Mouse (Mus musculus) lung, postnatal 0 days (tissue): ENCODE results near the gene Grid2. TPM values are rescaled to one million over a fixed set of nuclear protein-coding genes. Genes with fewer than 3 reads are reported as not detected.
A peak's percentile ranks its signal among the peaks of the same experiment; 100 is the strongest.

Source experiments
- ATAC-seq: fragments of 200-750 bp; cut with Nextera tagmentation; 2 replicates; pipeline ENCODE4 v1.8.0; 2017; ENCODE audit warnings: moderate library complexity
- DNase-seq: peaks from one replicate; pipeline ENCODE4 v3.0.0-alpha.2; 2016; ENCODE audit warnings: low spot score
- H3K27ac ChIP-seq: fragments of 300-500 bp; sonication (generic); 2 replicates; pipeline ENCODE4 v1.5.1; 2014; ENCODE audit warnings: antibody characterized with exemption, mild to moderate bottlenecking, low read length, mixed read lengths
- H3K27me3 ChIP-seq: fragments of 300-500 bp; sonication (generic); replicated peaks from 2 replicates; pipeline ENCODE4 v1.6.1; 2014; ENCODE audit warnings: low read length, mixed read lengths; ENCODE audit not compliant: insufficient read depth
- H3K36me3 ChIP-seq: fragments of 300-500 bp; sonication (generic); 2 replicates; pipeline ENCODE4 v1.6.1; 2014; ENCODE audit warnings: low read length, mixed read lengths; ENCODE audit not compliant: insufficient read depth
- H3K4me1 ChIP-seq: fragments of 300-500 bp; sonication (generic); 2 replicates; pipeline ENCODE4 v1.6.1; 2014; ENCODE audit warnings: antibody characterized with exemption, low read depth, low read length, mixed read lengths; ENCODE audit not compliant: insufficient read depth
- H3K4me2 ChIP-seq: fragments of 300-500 bp; sonication (generic); replicated peaks from 2 replicates; pipeline ENCODE4 v1.6.1; 2014; ENCODE audit warnings: low read depth, mild to moderate bottlenecking, low read length, moderate library complexity, mixed read lengths
- H3K4me3 ChIP-seq: fragments of 300-500 bp; sonication (generic); 2 replicates; pipeline ENCODE4 v1.5.1; 2014; ENCODE audit warnings: low read depth, low read length
- H3K9ac ChIP-seq: fragments of 300-500 bp; sonication (generic); replicated peaks from 2 replicates; pipeline ENCODE4 v1.6.1; 2014; ENCODE audit warnings: low read depth, mild to moderate bottlenecking
- H3K9me3 ChIP-seq: fragments of 300-500 bp; sonication (generic); 2 replicates; pipeline ENCODE4 v1.6.1; 2016; ENCODE audit warnings: low read length, mixed read lengths
- CTCF ChIP-seq: IDR thresholded peaks from 2 replicates; pipeline ENCODE4 v1.5.1; 2016; ENCODE audit warnings: antibody characterized with exemption, mild to moderate bottlenecking
- EP300 ChIP-seq: IDR thresholded peaks from 2 replicates; pipeline ENCODE4 v1.6.1; 2016; ENCODE audit warnings: antibody characterized with exemption, mild to moderate bottlenecking, control low read depth
- WGBS: fragments of 180-500 bp; shearing (Covaris S2); extraction: QIAGEN DNeasy Blood & Tissue Kit; methylation state at CpG from one replicate; pipeline ENCODE4 v1.1.7; 2014; 5-methylcytosine and 5-hydroxymethylcytosine counted together
- polyA plus RNA-seq: library from polyadenylated mRNA; unstranded; fragments of >200 nt; fragmentation: Nextera tagmentation; extraction: Ambion mirVana; gene quantifications from 2 replicates; pipeline ENCODE4 v1.2.1, GENCODE M21; 2015

Gene Grid2
- polyA plus RNA-seq, 1 experiment from 2014 or later, result 0.45 TPM

- WGBS, result 85% methylated on average over 2 of the region's 2 CpGs
- no peak for TF ChIP-seq CTCF
- no peak for TF ChIP-seq EP300
- no peaks in the 10 kb centered on the region for H3K4me1 ChIP-seq
- H3K4me3 ChIP-seq, result no peak overlapping the region
- no peak overlapping the region for H3K4me2 ChIP-seq
- H3K27ac ChIP-seq, result no peak overlapping the region
- DNase-seq, result no peak
- H3K36me3 ChIP-seq, result no peaks in the 10 kb centered on the region
- H3K27me3 ChIP-seq, result no peaks in the 10 kb centered on the region
- H3K9ac ChIP-seq, result no peak overlapping the region
- no peaks in the 10 kb centered on the region for H3K9me3 ChIP-seq
- ATAC-seq, result no peak
These were observed 177.1 kb downstream of the Grid2 start for GRCm38 (mm10) chr6:63432751-63433150.

GRCm38 (mm10) chr6:63448175-63448574, 192.5 kb downstream of the Grid2 start:
- H3K4me3 ChIP-seq, result no peak overlapping the region
- WGBS, result 41% methylated on average over 2 of the region's 2 CpGs
- no peaks in the 10 kb centered on the region for H3K9me3 ChIP-seq
- H3K36me3 ChIP-seq, result no peaks in the 10 kb centered on the region
- DNase-seq (peak; percentile 82), ATAC-seq (peak; percentile 90)
- no peak overlapping the region for H3K27ac ChIP-seq
- no peaks in the 10 kb centered on the region for H3K4me1 ChIP-seq
- no peak overlapping the region for H3K9ac ChIP-seq
- H3K27me3 ChIP-seq, result no peaks in the 10 kb centered on the region
- TF ChIP-seq CTCF (no peak), EP300 (peak; percentile 89)
- no peak overlapping the region for H3K4me2 ChIP-seq

GRCm38 (mm10) chr6:63482141-63482540, 226.5 kb downstream of the Grid2 start:
- DNase-seq (no peak), ATAC-seq (no peak)
- Histone ChIP-seq H3K4me3 (no peak overlapping the region), H3K9ac (no peak overlapping the region), H3K9me3 (no peaks in the 10 kb centered on the region), H3K4me1 (no peaks in the 10 kb centered on the region), H3K4me2 (no peak overlapping the region), H3K27me3 (no peaks in the 10 kb centered on the region), H3K27ac (no peak overlapping the region), H3K36me3 (no peaks in the 10 kb centered on the region)
- 63% methylated on average over 1 of the region's 1 CpGs for WGBS
- TF ChIP-seq CTCF, result no peak
- no peak for TF ChIP-seq EP300

- no peak overlapping the region for H3K9ac ChIP-seq
These were observed 259.3 kb downstream of the Grid2 start for GRCm38 (mm10) chr6:63515016-63515415.

GRCm38 (mm10) chr6:63515957-63516356, 260.3 kb downstream of the Grid2 start:
- Histone ChIP-seq H3K4me1 (no peaks in the 10 kb centered on the region), H3K4me2 (no peak overlapping the region), H3K4me3 (no peak overlapping the region), H3K27me3 (no peaks in the 10 kb centered on the region), H3K27ac (no peak overlapping the region), H3K9me3 (no peaks in the 10 kb centered on the region), H3K36me3 (no peaks in the 10 kb centered on the region), H3K9ac (no peak overlapping the region)
- WGBS, result 69% methylated on average over 6 of the region's 6 CpGs
- DNase-seq, result no peak
- no peak for ATAC-seq
- TF ChIP-seq EP300 (no peak), CTCF (no peak)

More at GRCm38 (mm10) chr6:63515016-63515415, 259.3 kb downstream of the Grid2 start:
- Histone ChIP-seq H3K4me3 (no peak overlapping the region), H3K4me1 (no peaks in the 10 kb centered on the region), H3K27ac (no peak overlapping the region), H3K9me3 (no peaks in the 10 kb centered on the region), H3K27me3 (no peaks in the 10 kb centered on the region), H3K36me3 (no peaks in the 10 kb centered on the region), H3K4me2 (no peak overlapping the region)
- ATAC-seq (no peak), DNase-seq (no peak)
- WGBS, result 90% methylated on average over 1 of the region's 1 CpGs
- TF ChIP-seq CTCF (no peak), EP300 (no peak)

GRCm38 (mm10) chr6:63531751-63532150, 276.1 kb downstream of the Grid2 start:
- ATAC-seq, result no peak

GRCm38 (mm10) chr6:63532901-63533300, 277.2 kb downstream of the Grid2 start:
- ATAC-seq (no peak), DNase-seq (no peak)
- TF ChIP-seq EP300, result no peak
- TF ChIP-seq CTCF, result no peak
- Histone ChIP-seq H3K9ac (no peak overlapping the region), H3K4me2 (no peak overlapping the region), H3K36me3 (no peaks in the 10 kb centered on the region), H3K4me1 (no peaks in the 10 kb centered on the region), H3K27me3 (no peaks in the 10 kb centered on the region), H3K4me3 (no peak overlapping the region), H3K9me3 (no peaks in the 10 kb centered on the region), H3K27ac (no peak overlapping the region)

More at GRCm38 (mm10) chr6:63531751-63532150, 276.1 kb downstream of the Grid2 start:
- Histone ChIP-seq H3K9me3 (no peaks in the 10 kb centered on the region), H3K9ac (no peak overlapping the region), H3K27me3 (no peaks in the 10 kb centered on the region), H3K4me1 (no peaks in the 10 kb centered on the region), H3K36me3 (no peaks in the 10 kb centered on the region), H3K4me3 (no peak overlapping the region), H3K4me2 (no peak overlapping the region), H3K27ac (no peak overlapping the region)
- no peak for DNase-seq
- 64% methylated on average over 2 of the region's 2 CpGs for WGBS
- TF ChIP-seq EP300 (no peak), CTCF (no peak)
